Mouse (Mus musculus) heart, adult 2 months (tissue): ENCODE results near the gene Olfr877.

Source experiments
- CTCF ChIP-seq: fragments of 200-600 bp; IDR thresholded peaks from 2 replicates; pipeline ENCODE4 v1.8.1; 2022; ENCODE audit warnings: antibody characterized with exemption, mild to moderate bottlenecking, moderate library complexity
- EP300 ChIP-seq: fragments of 200-500 bp; IDR thresholded peaks from 2 replicates; pipeline ENCODE4 v1.6.1; 2011; ENCODE audit warnings: low read depth, low read length, control low read depth; ENCODE audit not compliant: insufficient read depth
- POLR2A ChIP-seq: fragments of 200-500 bp; IDR thresholded peaks from 2 replicates; pipeline ENCODE4 v1.6.1; 2011; ENCODE audit warnings: mild to moderate bottlenecking, low read depth, low read length, control low read depth; ENCODE audit not compliant: insufficient read depth

- TF ChIP-seq CTCF (no peak), EP300 (no peak), POLR2A (no peak)
These were observed 45.6 kb upstream of the Olfr877 start for GRCm38 (mm10) chr9:37808456-37808855.
